Mouse (Mus musculus) hematopoietic multipotent progenitor cell, adult 10-12 weeks (in vitro differentiated cells): ENCODE data around the gene March10. TPM values are rescaled to one million over a fixed set of nuclear protein-coding genes. Genes with fewer than 3 reads are reported as not detected.

Experiments
- polyA plus RNA-seq: library from polyadenylated mRNA; stranded (reverse); fragments of >175 nt; gene quantifications from 2 replicates; pipeline ENCODE4 v1.2.3, GENCODE M21; 2012; ENCODE audit warnings: low replicate concordance

The March10 gene
- polyA plus RNA-seq, result not detected in 2 replicates

GRCm38 (mm10) chr11:105456497-105456907, at the start of gene March10:
Gene March10, minus strand, starts transcription at chr11:105456735.

Other genes with a start within 250 kb of the March10 start
- gene Mrc2, start 164.1 kb downstream of the March10 start, polyA plus RNA-seq, result 0.28 and 1.2 TPM in 2 replicates
- 0.38 and 2.0 TPM in 2 replicates for gene Tanc2, start 133.3 kb upstream of the March10 start, polyA plus RNA-seq